Mouse (Mus musculus): Measurements from ENCODE around the gene Gbp8. TPM values are rescaled to one million over a fixed set of nuclear protein-coding genes. Genes with fewer than 3 reads are reported as not detected.
A peak's percentile ranks its signal among the peaks of the same experiment; 100 is the strongest.
"Not testable (repeated sequence)": the region's sequence is repeated elsewhere in the genome, so short reads cannot be mapped to it uniquely, and the experiment has no call there.

The Gbp8 gene
- total RNA-seq, 2 experiments from 2014 or later = 0.26 to 0.40 TPM

DNA sequence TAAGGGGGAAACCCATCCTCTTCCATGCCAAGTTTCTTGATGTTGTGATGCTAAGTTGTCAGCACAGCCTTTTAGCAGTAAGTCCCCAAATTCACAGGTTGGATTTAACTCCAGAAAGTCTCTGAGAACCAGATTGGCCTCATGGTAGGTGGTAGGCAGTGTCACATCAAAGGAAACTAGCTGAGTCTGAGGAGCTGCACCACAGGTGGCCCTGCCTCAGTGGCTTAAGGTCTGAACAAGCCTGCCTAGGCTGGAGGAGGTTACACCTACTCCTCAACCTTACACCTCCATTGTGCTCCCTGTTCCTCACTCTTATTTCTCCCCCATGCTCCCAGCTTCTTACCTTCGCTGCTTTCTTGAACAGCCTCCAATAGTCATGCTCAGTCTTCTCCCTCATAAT, 76.0 kb downstream of the Gbp8 start:
- intact Hi-C loops (cut with DNase I) = no loop called here
- no peak for DNase-seq

DNA sequence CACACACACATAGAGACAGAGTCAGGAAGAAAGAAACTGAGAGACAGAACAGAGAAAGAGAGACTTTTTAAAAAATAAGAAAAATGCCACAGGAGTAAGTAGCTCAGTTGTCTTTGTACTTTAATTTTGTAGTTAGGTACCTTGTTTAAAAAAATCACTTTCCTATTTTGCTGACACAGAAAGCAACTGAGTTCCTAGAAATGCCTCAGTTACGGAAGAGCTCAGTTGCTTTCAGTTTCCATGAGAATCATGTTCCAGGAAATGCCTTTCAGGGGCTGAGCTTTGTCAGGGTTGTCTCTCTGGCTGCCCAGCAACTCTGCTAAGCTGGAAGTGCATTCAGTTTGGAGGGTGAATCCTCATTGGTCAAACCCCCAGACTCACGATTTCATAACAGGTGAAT, 76.9 kb downstream of the Gbp8 start:
- intact Hi-C loops (cut with DNase I); DNase-seq: not testable (repeated sequence)

DNA sequence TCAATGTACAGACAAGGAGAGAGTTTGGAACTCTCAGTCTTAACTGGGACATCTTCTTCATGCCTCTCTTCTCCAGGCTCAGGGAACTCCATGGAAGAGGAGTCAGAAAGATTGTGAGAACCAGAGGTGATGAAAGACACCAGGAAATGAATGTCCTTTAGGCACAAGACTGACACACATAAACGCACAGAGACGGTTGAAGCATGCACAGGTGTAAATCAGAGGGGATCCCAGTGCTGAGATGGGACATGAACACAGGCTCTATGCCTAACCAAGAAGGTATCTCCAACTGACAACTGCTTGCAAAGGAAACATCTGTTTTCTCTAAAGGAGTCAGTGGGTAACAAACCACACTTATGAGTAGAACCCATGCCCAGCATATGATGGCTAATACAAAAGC, 79.1 kb downstream of the Gbp8 start:
- intact Hi-C loops (cut with DNase I) = no loop called here
- no peak for DNase-seq

DNA sequence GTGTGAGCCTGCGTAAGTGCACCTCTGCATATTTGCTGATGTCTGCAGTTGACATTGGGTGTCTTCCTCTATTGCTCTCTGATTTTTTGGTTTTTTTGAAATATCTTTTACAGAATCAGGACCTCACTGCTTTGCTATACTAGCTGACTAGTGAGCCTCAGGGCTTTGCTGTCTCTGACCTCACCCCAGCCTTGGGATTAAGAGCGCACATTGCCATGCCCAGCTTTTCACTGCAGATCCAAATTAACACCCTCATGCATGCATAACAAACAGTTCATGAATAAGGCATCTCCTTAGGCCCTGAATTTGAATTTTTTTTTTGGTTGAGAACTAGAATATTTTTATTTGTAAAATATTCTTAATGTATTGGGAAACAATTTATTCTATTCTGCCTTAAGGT, 84.1 kb downstream of the Gbp8 start:
- no peak for DNase-seq
- intact Hi-C loops (cut with DNase I) = no loop called here

DNA sequence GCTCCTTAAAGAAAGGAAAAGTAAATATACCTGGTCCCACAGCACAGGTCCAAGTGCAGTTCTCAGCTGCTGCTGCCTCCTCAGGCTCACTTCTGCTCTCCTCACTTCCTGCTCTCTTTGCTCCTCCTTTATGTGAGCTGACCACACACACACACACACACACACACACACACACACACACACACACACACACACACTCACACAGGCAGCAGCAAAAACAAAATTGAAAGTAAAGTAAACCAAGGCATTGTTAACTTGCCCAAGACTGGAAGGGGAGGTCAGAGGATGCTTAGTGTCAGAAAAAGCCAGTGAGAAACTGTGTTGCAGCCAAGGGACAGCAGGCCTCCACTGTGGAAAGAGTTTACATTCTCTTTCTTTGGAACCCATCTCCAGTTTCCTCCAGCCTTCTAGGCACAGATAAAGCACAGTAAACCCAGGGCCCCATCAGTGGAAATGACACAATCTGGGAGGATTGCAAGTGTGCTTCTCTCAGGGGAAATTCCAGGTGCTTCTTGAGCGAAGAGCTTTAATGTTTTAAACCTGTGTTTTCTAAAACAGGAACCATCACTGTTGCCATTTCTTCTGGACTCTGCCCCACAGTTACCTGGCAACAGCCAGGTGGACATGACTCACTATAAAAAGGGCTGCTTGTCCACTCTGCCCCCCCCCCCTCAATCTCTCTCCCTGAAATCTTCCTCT, 85.7 kb downstream of the Gbp8 start:
- intact Hi-C loops (cut with DNase I); DNase-seq: not testable (repeated sequence)

DNA sequence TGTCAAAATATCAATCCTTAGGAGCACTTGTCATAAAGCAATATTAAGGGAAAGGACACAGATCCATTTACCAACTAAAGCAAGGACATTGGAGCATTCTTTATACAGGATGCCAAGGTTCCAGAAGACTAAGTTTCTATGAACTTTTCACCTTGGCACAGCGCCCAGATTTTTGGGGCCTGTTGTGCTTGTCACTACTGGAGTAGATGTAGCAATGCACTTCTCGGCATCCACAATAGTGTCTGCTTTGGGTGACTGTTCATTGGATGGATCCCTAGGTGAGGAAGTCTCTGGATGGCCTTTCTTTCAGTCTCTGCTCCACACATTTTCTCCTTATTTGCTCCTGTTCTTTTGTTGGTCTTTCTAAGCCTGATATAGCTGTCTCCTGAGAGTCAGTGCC, 107.0 kb downstream of the Gbp8 start:
- DNase-seq = peak in 1 of 2 experiments; percentile 14
- intact Hi-C loops (cut with DNase I) = no loop called here

DNA sequence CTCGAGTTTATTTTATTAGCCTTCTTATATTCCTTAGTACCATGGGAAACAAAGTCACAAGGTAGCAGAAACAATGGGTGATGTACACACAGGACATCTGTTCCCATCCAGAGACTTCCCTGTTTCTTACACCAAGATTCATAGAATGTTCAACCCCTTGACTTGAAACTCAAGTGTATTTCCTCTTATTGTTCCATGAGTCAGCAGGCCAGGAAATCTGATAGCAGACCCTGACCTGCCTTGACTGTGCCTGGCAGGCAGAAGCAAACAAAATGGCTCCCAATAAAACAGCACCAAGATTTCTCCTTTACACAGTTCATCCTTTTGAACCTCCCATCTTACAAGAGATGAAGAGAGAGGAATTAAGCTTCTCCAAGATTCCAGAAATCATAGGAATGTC, 126.8 kb downstream of the Gbp8 start:
- intact Hi-C loops (cut with DNase I) = no loop called here
- DNase-seq = no peak

DNA sequence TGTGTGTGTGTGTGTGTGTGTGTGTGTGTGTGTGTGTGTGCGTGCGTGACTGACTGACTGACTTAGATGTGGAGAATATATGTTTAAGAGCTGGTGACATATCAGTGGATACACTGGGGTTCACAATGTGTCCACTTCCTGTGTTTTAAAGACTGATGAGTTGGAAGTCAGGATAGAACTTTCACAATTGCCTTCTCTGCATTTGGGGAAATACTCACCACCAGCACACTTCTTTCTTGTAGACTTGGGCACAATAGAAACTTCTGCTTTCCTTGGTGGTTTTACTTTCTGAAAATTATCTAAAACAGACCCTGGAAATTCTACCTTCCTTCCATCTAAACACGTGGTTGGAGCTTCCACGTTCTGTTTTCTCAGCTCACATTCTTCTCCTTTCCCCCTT, 127.8 kb downstream of the Gbp8 start:
- no peak for DNase-seq
- intact Hi-C loops (cut with DNase I) = no loop called here

DNA sequence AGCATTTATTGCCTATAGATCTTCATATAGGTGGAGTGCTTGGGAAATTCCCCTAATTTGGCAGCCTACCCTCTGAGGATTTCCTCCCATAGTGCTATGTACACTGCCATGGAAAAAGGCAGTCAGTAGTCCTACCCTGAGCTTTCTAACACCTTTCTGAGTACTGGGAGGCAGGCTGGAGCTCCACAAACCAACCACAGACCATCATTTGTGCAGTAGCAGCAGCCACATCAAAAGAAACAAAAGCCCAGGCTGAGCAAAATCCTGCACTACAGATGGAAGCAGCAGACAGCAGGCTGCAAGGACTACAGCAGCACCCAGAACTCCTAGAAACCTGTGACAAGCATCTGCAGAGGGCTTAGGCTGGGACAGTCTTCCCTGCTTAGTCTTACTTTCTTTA, 129.0 kb downstream of the Gbp8 start:
- intact Hi-C loops (cut with DNase I) = no loop called here
- no peak for DNase-seq

DNA sequence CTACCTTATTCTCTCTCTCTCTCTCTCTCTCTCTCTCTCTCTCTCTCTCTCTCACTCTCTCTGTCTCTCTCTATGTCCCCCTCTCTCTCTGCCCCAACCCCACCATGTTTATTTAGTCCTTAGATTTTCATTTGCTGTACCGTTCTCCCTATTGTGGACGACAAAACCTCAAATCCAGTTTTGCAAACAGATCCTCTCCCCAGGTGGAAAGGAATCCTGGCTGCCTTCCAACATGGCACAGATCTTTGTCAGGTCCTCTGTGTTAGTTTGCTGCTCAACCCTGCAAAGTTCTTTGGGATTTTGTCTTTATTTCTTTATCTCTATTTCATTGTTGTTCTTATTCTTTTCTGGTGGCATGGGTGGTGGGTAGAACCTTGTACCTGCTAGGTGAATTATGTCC, 149.9 kb downstream of the Gbp8 start:
- DNase-seq = no peak
- intact Hi-C loops (cut with DNase I) = loop anchor here (10.0 kb wide), 2 partner anchors 195 to 665 kb away; no protein-coding TSS in a partner anchor

DNA sequence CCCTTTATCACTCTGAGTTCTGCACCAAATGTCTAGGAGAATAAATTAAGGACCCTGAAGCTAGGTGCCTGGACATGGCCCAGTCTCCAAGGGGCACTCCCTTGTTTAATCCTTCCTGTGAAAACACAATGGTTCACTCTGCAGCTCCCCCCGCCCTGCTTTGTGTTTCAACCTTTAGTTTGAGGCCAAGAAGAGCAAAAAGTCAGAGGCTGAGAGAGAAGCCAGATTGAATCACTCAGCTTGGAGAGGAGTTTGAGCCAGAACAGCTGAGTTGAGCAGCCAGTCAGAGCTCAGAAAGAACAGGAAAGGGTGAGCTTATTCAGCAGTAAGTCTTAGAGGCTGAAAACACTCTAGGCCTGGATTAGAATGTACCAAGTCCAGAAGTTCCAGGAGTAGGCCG, 151.3 kb downstream of the Gbp8 start:
- intact Hi-C loops (cut with DNase I) = loop anchor here (10.0 kb wide), 2 partner anchors 197 to 667 kb away; no protein-coding TSS in a partner anchor
- peak; percentile 53 for DNase-seq

DNA sequence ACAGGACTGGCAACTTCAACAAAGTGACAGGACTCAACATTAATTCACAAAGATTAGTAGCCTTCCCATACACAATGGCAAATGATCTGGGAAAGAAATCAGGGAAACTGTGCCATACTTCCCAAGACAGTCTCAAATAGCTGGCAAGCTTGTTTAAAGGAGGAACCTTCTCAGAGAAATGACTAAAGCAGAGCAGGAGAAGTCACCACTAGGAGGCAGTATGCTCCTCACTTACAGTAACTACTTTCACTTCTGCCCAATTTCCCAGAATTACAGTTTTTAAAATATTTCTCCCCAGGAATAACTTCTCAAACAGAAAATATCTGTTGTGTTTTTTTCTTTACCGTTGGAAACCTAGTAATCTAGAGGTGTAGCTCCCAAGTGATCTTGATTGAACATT, 152.6 kb downstream of the Gbp8 start:
- intact Hi-C loops (cut with DNase I) = loop anchor here (1.0 to 10.0 kb wide), 3 partner anchors 198 to 668 kb away; no protein-coding TSS in a partner anchor
- peak; percentile 51 to 67 for DNase-seq

DNA sequence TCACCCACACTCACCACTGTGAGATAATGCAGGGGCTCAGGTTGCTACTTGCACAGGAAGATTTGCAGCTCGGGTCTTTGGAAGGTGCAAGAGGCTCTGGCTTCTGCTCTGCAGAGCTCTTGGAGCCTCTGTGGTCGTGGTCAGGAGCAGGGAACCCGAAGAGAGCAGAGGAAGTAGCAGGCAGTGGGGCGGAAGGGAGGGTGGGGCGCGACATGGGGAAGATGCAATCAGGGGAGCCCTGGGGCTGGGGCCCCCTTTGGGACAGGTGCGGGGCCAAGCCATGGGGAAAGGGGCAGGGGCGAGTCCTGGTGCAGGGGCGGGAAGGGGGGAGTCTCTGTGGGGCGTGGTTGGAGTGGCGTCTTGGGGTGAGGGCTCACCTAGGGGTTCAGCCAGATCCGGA, 156.8 kb downstream of the Gbp8 start, which contains the start of gene Abcg3:
Gene Abcg3, minus strand, starts transcription at position 184 of the 400 bp plus-strand sequence.
- DNase-seq = peak in 1 of 2 experiments; percentile 8
- intact Hi-C loops (cut with DNase I) = loop anchor here (10.0 kb wide), 2 partner anchors 202 to 672 kb away; no protein-coding TSS in a partner anchor

DNA sequence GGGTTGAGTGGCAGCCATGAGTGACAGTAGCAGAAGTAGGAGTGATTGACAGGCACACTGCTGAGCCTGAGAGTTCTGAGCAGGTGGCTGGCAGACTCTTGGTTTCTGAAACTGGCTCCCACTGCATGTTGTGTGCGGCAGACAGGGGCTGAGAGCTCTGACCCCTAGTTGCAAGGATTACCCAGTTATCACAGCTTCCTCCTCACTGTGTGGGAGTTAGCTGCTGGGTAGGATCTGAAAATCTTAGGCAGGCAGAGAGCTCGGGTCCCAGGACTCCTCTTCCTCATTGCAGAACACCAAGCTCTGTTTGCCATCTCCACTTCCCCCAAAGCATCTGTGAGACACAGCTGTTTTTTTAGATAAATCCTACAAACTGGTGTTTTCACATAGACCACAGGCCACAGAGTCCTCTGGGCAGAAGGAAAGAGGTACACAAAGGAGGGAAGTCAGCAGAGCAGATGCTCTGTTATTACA, 160.3 kb downstream of the Gbp8 start:
- intact Hi-C loops (cut with DNase I) = no loop called here
- no peak for DNase-seq

Other genes with a start within 250 kb of the Gbp8 start
- gene Abcg3, start 156.8 kb downstream of the Gbp8 start, total RNA-seq (2021) = under 1 TPM; 0.07 to 0.22 TPM
- gene Gbp9, start within 50 bp of the Gbp8 start, total RNA-seq (2021) = 10 to 100 TPM; 10.2 to 13.1 TPM
- 1 to 10 TPM; 6.4 to 6.8 TPM for gene Gbp4, start within 50 bp of the Gbp8 start, total RNA-seq (2021)
- gene Gbp10, start 100.0 kb upstream of the Gbp8 start, total RNA-seq (2021) = under 1 TPM; 0.10 to 0.12 TPM
- gene Gm43302, start 154.2 kb upstream of the Gbp8 start, total RNA-seq (2021) = under 1 TPM in 1 of 2 experiments, not detected in 1; 0.07 TPM
- 1 to 10 TPM; 2.3 to 3.0 TPM for gene Gbp6, start 154.2 kb upstream of the Gbp8 start, total RNA-seq (2021)

Measured in heart, postnatal 10 days (tissue).